Mouse (Mus musculus) thymus, postnatal 25 days (tissue): ENCODE data around the gene Thbs3.

Source experiments
- DNase-seq: peaks from one replicate; pipeline ENCODE4 v3.0.0; 2022

Gene Thbs3

DNA sequence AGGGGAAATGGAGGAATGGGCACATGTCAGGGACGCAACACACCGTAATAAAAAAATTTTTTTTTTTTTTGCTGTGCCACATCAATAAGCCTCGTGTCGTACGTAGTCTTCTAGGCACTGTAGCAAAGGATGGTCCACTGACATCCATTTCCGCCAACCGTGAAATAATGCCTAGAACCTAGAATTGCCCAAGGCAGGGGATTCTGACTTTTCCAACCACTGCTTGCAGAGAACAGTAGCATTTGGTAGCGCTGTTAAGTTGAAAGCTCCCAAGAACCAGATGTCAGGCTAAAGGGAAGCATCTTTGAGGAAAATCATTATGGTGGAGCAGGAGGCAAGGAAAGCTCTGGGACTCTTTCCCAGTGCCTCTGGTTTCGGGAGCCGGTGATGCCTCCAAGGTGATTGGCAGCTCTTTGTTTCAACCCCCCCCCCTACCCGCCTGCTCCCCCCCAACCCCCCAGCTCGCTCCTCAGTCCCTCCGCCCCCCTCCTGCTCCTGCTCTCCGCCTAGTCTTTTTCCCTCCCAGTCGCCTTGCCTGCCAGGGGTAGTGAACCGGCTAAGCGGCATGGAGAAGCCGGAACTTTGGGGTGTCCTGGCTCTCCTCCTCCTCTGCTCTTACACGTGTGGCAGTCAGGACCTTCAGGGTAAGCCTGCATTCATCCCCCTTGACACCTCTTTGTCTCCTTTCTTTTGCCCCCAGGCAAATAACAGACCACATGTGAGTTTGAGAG lies at the start of gene Thbs3:
Gene Thbs3 (plus strand): TSS at position 500 of the 731 bp plus-strand sequence.
- DNase-seq, result no peak

DNA sequence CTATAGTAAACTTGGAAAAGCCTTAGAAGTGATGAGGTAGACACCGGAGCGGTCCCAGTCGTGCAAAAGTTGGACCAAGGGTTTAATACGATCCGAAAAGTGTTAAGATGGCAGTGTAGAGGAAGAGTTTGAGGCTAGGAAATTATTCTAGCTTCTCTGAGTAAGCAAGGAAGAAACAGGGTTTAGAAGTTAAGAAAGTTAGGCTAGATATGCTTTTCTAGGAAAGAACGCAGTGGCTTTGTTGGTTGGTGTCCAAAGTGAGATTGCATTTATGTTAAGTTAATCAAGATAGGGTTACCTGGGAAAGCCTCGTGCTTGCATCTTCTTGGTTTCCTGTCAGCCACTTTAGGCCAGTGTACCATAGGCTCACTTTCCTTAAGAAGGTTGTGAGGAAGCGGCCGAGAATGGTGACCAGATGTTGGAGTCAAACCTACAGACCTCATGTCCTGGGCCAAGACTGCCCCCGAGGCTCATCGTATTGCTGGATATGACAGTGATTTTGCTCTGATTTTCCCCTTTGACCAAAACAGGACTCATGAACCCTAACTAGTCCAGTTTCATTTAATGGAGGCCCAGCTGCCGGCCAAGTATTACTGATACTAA lies 49.6 kb upstream of the Thbs3 start:
- no peak for DNase-seq

DNA sequence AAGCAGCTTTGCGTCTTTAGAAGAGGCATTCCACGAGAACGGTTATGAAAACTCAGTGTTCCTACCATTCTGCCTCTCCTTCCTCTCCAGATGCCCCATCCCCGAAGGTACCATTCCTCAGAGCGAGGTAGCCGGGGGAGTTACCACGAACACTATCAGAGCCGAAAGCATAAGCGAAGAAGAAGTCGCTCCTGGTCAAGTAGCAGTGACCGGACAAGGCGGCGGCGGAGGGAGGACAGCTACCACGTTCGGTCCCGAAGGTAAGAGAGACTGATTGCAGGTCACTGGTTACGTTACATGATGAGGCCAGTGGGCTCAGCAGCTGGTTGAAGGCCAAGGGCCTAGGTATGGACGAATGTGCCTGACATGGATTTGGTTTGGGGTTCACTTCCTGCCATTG lies 48.0 kb upstream of the Thbs3 start:
- DNase-seq, result no peak

DNA sequence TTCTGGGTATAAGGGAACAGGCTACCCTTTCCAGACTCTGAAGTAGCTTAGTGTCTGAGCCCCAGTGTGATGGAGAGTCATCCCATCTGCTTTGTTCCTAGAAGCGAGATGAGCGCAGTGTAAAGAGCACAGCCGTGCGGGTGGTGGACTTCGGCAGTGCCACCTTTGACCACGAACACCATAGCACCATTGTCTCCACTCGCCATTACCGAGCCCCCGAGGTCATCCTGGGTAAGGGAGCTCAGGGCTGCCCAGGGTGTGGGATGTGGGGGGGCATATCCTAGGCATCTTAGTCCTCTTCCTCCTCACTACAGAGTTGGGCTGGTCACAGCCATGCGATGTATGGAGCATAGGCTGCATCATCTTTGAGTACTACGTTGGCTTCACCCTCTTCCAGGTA lies 40.1 kb upstream of the Thbs3 start:
- DNase-seq, result no peak

DNA sequence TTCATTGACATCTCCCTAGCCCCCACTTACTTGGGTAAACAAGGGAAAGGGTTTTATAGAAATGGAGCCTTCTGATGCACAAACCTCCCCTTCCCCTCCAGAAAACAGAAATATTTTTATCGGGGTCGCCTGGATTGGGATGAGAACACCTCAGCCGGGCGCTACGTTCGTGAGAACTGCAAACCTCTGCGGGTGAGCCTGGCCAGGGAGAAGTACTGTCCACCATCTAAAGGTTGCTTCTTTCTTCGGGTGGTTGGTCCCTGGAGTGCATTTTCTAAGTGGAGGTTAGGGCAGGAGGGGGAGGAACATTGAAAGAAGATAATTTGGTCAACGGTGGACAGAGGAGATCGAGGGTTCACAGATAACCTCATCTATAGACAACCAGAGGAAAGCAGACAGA lies 39.4 kb upstream of the Thbs3 start:
- DNase-seq, result no peak

DNA sequence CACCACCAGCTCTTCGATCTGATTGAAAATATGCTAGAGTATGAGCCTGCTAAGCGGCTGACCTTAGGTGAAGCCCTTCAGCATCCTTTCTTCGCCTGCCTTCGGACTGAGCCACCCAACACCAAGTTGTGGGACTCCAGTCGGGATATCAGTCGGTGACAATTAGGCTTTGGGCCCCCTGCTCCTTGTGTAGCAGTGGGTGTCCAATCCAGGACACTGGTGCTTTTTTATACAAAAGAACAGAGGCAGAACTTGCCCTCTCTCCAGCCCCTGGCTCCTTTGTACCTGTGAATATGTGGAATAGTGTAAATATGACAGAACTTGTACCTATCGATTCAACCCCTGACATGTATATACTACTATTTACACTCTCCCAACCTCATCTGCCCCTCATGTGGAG lies 38.6 kb upstream of the Thbs3 start:
- DNase-seq, result no peak

DNA sequence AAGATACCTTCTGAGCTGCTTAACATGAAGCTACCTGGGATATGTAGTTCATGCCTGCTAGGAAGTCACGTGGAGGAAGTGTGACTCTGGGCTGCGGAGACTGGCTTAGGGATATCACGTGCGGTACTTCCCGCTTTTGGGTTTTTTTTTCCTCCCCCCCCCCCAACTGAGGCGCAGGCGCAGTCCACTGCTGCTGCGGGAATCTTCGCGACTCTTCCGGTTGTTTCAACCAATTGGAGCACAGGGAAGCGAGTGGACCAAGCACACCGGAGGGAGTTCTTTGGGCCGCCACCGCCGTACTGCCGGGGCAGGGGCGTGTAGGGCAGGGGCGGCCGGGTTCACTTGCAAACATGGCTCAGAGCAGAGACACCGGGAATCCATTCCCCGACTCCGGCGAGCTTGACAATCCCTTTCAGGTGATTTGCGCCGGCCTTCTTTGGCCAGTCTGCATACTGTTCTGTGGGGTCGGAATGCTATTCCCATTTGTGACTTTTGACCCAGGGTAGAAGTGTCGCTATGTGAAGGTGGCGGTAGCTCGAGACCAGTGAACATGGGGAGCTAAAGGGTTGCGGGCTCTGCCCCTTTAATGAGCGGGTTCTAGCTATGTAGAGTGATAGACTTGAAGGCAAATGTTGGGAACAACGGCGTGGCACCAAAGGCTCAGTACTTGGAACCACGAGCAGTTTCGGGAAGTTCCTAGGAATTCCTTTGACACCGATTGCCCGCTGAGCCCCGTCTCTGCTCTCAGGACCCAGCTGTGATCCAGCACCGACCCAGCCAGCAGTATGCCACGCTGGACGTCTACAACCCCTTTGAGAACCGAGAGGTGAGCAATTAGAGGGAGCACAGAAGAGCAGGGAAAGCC lies 37.5 kb upstream of the Thbs3 start, which contains the start of gene Scamp3:
Gene Scamp3 (plus strand): TSS at position 232 of the 865 bp plus-strand sequence.
- peak; percentile 77 for DNase-seq

DNA sequence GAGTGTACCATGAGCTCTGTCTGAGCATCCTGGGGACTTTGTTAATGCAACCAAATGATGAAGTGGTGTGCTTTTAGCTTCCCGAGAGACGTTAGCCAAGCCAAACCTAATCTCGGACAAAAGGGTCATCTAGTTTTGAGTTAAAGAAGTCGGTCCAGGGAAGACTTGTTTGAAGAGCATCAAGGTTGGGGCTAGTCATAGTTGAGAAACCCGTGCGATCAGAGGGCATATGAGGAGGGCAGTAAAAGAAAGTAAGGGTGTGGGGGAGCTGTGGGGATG lies 36.9 kb upstream of the Thbs3 start:
- DNase-seq, result no peak

DNA sequence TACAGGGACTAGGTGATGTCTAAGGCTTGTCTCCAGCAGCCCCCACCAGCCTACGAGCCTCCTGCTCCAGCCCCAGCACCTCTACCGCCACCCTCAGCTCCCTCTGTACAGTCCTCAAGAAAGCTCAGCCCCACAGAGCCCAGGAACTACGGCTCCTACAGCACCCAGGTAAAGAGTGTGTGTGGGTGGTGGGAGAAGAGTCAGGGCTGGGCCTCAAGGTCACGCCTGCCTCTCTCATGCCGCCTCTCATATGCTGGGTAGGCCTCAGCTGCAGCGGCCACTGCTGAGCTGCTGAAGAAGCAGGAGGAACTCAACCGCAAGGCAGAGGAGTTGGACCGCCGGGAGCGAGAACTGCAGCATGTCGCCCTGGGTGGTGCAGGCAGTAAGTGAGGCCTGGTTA lies 35.9 kb upstream of the Thbs3 start:
- no peak for DNase-seq

DNA sequence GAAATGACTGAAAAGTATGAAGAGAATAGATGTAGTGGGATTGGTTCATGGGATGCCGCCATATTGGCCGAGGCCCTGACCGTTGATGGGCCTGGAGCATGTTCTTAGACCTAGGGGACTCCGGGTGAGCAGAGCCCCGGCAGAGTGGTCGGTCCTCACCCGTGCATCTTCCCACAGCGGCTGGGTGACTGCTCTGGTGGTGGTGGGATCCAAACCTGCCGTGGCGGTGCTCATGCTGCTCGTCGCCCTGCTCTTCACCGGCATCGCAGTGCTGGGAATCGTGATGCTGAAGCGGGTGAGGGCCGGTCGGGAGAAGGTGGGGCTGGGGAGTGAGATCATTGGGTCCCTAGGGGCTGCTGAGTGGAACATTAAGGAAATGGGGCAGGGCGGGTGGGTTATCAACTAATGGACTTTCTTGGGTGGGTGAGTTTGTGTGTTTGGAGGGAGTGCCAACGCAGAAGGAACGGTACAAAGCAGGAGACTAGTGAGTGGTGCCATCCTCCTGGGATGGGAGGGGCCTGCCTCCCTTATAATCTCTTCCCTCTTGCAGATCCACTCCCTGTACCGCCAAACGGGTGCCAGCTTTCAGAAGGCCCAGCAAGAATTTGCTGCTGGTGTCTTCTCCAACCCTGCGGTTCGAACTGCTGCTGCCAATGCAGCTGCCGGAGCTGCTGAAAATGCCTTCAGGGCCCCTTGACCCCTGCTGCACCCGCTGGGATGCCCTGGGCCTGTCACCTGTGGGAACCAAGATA lies 33.1 kb upstream of the Thbs3 start:
- no peak for DNase-seq

DNA sequence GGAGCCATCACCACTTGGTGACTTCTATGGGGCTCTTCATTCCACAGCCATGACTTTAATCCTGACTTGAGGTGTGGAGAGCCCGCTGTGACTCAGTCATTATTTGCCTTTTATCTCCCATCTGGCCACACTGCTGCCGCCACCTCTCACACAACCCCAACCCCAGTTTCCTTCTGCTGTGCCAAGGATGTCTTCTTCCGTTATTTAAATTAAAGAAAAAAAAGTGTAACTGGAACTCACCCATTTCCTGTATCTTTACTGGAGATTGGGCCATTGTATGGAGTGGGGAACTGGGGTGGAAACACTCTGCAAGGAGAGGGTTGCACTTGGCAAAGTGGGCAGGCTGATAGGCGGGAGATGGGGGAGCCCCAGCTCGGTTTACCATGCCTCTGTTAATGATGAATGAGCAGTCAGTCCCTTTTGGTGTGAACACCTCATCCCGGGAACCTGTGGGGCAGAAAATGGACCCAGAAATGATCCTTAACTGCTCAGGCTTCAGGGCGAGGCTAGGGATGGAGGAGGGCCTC lies 32.4 kb upstream of the Thbs3 start:
- no peak for DNase-seq

DNA sequence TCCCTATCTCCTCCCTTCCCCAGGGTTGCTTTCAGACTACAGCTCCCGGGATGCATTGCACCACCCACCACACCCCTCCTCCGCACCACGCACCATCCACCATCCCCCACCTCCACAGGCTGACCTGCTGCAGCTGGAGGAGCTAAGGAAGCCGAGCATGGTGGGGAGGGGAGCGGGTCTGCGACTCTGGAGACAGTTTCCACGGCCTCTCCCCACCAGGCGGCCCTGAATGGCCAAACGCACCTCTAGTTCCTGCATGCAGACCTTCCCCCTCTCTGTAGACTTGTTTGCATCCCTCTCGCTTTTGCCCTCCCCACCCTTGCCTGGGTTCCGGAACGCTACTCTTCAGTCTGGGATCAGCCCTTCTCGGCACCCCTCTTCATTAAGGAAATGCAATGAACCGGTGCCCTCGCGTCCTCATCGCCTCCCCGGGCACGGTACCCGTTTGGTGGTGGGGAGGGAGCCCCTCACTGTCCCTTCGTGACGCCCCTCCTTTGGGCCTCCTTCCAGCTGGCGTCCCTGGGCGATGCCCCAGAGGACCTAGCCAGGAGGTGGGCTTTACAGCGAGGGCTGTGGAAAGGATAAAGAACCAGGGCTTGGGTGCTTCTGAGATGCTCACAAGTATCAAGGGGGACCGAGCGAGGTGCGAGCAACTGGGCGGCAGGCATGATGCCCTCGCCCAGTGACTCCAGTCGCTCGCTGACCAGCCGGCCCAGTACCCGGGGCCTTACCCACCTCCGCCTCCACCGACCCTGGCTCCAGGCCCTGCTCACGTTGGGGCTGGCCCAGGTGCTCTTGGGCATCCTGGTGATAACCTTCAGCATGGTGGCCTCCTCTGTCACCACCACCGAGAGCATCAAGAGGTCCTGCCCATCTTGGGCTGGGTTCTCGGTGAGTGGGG lies 31.7 kb upstream of the Thbs3 start, which contains the start of gene Fam189b:
Gene Fam189b (plus strand): TSS at position 86 of the 901 bp plus-strand sequence.
- peak; percentile 89 for DNase-seq

DNA sequence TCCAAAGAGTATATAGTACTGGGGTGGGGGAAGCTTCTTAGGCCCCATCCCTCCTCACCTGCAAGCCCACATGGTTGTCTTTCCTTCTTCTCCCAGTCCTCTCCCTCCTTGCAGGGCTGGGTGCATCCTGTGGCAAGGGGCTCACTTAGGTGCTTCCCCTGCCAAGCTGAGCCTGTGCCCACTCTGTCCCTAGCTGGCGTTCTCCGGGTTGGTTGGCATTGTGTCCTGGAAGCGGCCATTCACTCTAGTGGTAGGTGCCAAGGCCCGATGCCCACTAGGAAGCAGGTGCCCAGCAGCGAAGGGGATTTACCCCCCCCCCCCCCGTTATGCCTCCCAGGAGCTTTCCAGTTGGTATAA lies 31.0 kb upstream of the Thbs3 start:
- DNase-seq, result no peak

DNA sequence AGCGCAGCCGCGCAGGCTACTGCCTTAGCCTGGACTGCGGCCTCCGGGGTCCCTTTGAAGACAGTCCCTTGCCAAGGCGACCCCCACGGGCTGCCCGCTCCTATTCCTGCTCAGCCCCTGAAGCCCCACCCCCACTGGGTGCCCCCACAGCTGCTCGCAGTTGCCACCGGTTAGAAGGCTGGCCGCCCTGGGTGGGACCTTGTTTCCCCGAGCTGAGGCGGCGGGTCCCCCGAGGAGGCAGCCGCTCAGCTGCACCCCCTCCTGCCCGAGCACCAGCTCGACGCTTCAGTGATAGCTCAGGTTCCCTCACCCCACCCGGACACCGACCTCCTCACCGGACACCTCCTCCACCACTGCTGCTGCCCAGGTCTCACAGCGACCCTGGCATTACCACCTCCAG lies 27.8 kb upstream of the Thbs3 start:
- peak; percentile 81 for DNase-seq

DNA sequence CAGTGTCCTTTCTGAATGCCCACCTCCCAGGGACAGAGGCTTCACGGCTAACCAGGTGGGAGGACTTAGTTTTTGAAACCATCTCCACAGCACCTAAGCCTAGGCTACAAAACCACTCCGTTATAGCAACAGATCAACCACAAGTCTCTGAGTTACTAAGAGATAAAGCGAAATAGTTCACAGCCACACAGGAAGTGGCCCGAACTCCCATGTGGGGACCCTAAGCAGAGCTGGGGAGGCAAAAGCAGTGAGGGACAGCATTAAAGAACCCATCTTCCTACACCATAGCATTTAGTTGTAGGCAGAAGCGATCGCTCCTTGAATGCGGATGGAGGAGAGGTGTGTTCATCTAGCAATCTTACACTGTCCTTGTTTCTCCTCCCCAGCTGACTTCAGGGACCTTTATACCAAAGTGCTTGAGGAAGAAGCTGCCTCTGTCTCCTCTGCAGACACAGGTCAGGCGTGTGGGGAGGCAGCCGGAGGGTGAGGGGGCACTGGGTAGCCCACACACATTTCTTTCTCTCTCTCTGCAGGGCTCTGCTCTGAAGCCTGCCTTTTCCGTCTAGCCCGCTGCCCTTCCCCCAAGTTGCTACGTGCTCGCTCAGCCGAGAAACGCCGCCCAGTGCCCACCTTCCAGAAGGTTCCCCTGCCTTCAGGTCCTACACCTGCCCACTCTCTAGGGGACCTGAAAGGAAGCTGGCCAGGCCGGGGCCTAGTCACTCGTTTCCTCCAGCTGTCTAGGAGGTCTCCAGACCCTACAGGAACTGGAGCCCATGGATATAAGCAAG lies 27.1 kb upstream of the Thbs3 start:
- peak; percentile 74 for DNase-seq

DNA sequence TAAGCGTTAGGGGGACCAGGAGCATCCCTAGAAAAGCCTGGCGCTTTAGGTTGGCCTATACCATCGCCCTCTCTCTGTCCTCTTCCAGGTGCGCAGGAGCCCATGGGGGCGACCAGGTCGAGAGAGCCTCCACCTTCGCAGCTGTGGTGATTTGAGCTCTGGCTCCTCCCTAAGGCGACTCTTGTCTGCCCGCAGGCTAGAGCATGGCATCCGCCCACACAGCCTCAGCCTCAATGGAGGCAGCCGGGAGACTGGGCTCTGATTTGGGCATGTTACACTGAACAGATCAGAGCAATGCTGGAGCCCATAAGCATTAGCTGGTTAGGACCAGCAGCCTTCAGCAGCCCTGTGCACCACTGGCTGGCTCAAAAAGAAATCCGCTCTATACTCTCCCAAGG lies 26.5 kb upstream of the Thbs3 start:
- peak; percentile 74 for DNase-seq

DNA sequence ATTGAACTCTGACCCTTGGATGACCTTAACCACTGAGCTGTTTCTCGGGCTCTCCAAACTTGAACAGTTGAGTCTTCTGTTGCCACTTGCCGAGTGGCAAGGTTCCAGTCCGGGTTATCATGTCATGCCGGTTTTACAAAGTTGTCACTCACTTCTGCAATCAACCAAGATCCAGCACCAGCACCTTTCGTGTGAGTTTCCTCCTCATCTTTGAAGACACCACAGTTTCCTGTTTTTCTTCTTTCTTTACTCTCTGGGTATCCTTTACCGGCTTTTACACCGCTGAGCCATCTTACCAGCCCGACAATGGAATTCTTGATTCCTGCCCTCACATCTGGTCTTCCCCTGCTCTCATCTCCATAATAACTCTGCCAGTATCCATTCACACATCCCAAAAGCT lies 24.5 kb upstream of the Thbs3 start:
- DNase-seq, result peak; percentile 65

DNA sequence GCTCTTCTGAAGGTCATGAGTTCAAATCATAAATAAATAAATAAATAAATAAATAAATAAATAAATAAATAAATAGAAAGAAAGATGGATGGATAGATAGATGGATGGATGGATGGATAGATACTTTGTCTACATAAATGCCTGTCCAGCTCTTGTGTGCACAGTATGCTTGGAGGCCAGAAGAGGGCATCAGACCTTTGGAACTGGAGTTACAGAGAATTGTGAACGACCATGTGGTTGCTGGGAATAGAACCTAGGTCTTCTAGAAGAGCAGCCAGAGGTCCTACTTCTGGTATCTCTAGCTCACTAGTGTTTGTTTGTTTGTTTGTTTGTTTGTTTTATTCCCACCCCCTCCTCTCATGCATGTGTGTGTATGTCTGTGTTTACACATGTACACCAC lies 21.6 kb upstream of the Thbs3 start:
- DNase-seq, result no peak

DNA sequence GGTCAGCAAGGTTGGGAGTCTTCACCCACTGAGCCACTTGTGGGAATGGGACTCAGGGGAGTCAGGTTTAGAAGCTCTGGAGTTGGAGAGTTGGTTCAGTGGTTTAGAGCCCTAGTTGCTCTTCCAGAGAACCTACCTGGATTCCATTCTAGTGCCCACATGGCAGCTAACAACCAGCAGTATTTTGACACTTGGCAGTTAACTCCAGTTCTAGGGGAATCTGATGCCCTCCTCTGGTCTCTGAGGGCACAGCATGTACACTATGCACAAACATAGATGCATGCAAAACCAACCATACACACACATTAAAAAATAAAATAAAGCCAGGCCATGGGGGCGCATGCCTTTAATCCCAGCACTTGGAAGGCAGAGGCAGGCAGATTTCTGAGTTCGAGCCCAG lies 21.1 kb upstream of the Thbs3 start:
- peak; percentile 75 for DNase-seq

DNA sequence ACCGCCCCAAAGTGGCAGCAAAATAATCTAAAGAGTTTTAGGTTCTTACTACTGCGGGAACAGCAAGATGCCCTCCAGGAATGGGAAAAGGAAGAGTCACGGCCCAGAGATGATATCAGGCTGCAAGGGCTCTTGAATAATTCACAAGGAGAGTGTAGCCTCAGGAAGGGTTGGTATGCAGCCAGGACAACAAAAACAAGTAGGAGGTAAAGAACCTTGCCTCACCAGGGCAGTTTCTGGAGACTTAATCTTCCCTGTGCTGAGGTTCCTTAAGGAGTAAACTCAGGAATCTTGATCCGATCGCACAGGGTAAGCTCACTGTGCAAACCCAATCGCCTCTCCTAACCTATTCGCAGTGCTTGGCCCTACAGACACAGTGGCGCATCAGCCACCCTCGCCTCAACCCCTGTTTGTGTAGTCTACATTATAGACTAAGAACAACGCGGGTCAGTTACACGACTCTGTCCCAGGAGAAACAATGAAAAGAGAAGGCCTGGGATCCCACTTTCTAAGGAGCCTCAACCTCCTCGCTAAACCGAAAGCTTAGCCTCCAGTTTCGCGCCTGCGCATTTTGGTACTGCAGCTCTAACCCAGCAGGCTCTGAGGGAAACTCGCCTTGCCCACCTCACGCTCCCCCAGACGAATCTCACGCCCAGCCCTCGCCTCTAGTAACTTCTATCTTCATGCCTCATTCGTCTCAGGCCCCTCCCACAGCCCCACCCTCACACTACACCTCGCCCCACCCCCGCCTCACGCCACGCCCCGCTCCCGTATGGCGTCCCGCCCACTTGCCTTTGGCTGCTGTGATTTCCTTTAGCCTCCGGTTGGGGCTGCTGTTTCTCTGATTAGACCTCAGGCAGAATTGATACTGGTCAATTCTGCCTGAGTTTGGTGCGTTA lies 18.8 kb upstream of the Thbs3 start:
- DNase-seq, result peak; percentile 89
